Mouse (Mus musculus) cerebellum, adult 9-10 months (tissue): ENCODE data around the gene Steap2.

Experiments
- DNase-seq: peaks from one replicate; pipeline ENCODE4 v3.0.0; 2022

Steap2 gene

DNA sequence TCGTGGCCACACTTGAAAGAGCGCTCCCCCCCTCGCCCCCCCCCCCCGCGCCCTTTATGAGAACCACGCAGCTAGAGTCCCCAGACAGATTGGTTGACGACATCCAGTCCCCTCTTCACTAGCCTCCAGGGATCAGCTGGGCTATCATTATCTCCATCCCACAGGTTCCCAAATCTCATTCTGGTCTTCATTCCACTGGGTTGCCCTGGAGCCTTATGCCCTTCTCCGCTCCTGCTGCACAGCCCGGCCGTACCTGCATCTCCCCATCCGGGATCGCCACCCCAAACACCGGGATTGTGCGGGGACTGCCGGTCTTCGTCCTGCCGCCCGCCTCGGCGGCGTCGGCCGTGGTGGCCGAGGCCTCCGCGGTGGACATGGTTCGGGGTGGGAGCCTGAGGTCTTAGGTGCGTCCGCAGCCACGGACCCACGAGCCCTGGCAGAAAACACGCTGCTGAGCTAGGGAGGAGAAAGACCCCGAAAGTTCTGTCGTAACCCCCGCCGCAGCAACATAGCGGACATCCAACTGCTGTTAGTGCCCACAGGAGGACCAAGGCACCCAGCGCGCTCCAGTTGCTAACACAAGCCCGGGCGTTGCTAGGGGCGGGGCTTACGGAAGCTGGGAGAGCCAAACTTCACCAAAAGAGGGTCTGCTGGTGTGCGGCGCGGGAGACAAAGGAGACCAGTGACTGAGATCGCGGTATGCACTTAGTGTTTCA lies 30.6 kb downstream of the Steap2 start, which contains the start of gene Cfap69:
Gene Cfap69, minus strand, starts transcription at position 585 of the 716 bp plus-strand sequence.
- DNase-seq = peak; percentile 88

DNA sequence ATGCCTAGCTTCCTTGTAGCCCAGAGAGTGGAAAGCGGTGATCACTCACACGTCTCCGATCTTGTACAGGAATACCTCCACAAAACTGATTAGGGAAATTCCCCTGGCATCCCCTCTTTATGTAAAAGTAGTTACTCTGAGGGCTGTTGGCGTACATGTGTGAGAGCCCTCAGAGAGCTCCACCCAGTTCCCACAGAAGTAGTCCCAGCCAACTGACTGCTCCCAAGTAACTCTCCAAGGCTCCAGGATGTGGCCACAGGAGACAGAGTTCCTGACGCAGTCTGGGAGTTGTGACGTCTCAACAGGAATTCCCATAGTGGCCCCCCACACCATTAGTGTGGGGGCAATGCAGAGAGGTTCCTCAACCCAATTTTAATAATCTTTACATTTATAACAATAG lies 31.3 kb downstream of the Steap2 start:
- DNase-seq = peak; percentile 19

DNA sequence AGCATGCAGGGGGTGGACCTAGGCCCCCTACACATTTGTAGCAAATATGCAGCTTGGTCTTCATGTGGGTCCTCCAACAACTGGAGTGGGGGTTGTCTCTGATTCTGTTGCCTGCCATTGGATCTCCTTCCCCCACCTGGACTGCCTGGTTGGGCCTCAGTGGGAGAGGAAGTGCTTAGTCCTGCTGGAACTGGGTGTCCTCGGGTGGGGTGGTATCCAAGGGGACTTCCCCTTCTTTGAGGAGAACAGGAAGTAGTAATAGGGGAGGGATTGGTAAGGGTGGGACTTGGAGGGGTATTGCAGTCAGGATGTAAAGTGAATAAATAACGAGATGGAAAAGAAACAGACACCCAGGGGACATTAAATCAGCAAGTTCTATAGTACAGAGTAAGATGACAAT lies 35.7 kb downstream of the Steap2 start:
- DNase-seq = no peak

DNA sequence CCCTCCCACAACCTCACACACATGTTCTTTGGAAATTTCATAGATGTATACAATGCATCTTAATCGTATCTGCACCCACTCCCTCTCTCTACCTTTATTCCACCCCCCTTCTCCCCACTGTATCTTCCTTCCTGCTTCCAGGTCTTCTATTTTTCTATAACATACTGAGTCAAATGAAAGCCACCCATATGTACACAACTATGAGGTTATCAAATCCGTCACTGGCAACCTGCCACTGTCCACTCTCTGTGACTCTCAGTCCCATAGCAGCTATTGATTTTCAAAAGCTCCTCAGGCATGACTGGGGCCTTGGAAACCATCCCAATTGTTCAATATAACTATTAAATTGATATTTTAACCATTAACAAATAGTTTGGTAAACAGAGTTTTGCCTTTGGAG lies 36.4 kb downstream of the Steap2 start:
- no peak for DNase-seq

DNA sequence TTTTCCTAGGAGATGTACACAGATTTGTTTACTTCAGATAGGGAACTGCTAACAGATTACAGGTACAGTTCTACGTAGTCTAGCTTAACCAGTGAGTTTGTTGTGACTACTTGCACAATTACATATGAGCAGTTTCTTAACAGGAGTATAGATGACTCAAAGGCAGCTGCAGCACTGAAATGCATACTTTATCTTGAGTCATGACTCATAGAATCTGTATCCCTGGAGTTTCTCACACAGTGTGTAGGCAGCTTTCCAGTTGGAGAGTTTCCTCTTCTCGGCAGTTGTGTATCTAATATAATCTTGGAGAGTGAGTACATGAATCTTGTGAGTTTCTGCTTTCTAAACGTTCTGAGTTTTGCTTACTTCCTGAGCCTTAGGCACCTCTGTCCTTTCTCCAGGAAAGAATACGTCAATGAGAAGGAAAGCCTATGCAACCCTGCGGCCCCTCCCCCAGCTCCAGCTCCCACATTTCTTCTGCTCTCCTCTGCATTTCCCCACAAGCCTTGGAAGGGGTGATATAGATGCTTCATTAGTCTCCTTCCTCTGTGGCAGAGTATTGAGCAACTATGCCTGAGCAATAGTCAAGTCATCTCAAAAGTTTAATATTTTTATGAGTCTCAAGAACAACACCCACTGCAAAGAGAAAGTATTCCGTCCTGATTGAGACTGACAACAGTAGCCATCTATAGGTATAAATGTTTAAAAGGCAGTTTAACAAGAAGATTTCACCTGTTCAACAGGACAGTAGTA lies 45.4 kb downstream of the Steap2 start:
- DNase-seq = no peak

DNA sequence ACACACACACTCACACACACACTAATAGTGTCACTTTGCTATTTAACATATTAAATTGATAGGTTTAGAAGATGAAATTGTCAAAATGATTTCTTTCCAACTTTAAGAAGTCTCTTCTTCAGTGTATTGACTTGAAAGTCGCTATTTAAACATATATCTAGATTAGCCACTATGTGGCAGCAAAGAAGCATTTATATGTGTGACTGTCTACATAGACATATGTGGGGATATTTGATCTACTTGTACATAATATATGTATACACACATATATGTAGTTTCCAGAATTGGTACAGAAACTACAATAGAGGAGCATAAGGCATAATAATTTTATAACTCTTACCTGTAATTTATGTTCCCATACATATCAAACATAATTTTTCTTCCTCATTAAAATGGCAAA lies 48.2 kb downstream of the Steap2 start:
- peak; percentile 27 for DNase-seq

DNA sequence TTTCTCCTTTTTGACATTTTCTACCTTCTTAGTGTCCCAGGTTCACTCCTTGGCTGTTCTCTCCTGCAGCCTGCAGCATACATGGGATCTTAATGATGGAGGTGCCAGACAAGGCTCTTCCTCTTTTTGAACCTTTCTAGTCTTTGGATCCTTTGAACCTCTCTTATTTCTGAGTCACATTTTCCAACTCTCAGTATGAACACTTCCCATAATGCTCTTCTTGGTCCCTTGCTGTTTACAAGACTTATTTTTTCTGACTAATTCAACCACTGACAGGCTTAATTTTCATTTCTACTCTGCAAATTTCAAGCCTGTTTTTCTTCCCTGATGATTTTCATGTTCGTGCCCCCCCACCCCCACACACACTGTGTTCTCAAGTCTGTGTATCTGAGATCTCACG lies 55.9 kb downstream of the Steap2 start:
- DNase-seq = no peak

DNA sequence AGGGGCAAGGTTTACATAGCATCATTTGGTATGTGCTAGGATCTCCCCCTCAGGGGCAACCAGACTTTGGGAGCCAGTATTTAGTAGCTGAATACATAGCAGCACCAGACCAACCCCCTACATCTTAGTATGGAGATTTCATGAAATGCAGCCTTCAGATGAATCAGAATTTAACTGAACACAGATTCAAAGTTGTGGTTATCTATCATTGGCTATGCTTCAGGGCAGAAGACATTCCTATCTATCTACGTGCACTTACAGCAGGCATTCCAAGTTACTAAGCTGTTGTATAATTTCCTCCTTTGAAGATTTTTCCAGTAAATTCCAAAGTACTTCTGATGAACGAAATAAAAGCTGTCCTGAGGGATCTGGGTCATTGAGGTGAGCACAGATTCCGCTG lies 68.9 kb downstream of the Steap2 start:
- no peak for DNase-seq

DNA sequence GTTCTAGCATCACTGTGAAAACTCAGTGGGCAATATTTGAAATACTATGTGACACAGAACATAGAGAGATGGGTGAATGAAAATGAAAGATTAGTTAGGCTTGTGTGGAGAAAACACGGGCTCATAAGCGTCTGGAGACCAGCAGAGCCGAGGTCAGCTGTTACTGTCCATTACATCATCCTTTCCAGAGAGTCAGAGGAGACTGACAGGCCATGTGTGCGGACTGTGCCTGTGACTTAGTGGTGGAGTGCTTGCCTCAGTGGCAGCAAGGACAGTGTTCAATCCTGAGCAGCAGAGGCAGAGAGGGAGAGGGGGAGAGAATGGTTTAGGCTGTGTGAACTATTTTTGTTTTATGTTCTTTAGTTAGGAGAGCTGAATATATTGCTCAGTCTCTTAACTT lies 76.0 kb downstream of the Steap2 start:
- DNase-seq = no peak
